Mouse (Mus musculus): ENCODE data around the gene Dnase2a.

DNA sequence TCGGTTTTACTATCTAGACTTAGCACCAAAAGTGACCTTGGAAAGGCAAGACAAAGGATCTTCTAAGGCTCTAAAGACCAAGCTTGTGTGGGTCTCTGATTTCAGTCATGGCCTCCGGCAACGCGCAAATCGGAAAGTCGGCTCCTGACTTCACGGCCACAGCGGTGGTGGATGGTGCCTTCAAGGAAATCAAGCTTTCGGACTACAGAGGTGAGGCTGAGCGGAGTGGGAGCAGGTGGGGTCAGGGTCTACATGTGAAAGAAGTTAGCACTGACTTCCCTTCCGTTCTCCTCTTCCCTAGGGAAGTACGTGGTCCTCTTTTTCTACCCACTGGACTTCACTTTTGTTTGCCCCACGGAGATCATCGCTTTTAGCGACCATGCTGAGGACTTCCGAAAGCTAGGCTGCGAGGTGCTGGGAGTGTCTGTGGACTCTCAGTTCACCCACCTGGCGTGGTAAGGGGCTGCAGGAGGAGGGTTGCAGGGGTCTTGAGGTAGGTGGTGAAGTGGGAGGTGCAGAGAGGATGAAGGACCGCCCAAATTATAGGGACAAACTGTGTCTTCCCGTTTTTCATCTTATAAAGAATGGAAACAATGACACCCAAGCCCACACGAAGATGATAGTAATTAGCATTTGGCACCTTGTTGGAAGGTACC is 61.9 kb downstream of the Dnase2a start:
- TF ChIP-seq CTCF (IDR thresholded peaks at IDR 0.05; ENCODE audit: low read depth) (no peak), EP300 (IDR thresholded peaks at IDR 0.05; ENCODE audit: low read depth) (no peak)

Data from liver, embryonic 14.5 days (tissue).